Mouse (Mus musculus) adipose tissue, adult 10 weeks (tissue): ENCODE results near the gene Olfr1310. TPM values are rescaled to one million over a fixed set of nuclear protein-coding genes. Genes with fewer than 3 reads are reported as not detected.

ENCODE experiments used
- polyA plus RNA-seq: library from polyadenylated mRNA; stranded (reverse); fragments of 350-450 nt; fragmentation: Illumina TruSeq; extraction: RNeasy Lipid Tissue Mini Kit (QIAGEN cat#74804); gene quantifications from one replicate; pipeline ENCODE4 v1.2.3, GENCODE M21; 2014; ENCODE audit warnings: low read depth, low replicate concordance

The Olfr1310 gene
- polyA plus RNA-seq, result not detected

DNA sequence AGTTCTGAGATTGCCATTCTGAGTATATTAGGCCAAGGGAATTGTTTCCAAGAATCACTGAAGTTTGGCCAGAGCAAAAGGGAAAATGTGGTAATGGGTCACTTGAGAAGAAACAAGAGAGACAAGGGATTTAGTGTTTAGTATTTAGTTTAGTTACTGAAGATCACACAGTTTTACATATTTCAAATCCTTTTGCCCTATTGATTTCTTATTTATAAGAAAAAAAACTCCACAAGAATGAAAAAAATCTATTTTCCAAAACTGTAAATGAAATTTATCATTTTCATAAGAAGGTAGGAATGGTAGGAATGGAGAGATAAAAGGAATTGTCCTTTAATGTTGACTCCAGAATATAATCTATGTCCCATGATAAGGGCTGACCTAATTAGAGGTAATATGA lies at the start of gene Olfr1310:
Gene Olfr1310 (minus strand): TSS at position 101 of the 400 bp plus-strand sequence.

GRCm38 (mm10) chr2:112050138-112050537 lies 37.6 kb upstream of the Olfr1310 start, which contains the start of gene Olfr1312:
TSS of gene Olfr1312 (minus strand) at chr2:112050238.

GRCm38 (mm10) chr2:112024312-112024711 lies 11.8 kb upstream of the Olfr1310 start, which contains the start of gene Olfr1311:
TSS of gene Olfr1311 (minus strand) at chr2:112024412.

DNA sequence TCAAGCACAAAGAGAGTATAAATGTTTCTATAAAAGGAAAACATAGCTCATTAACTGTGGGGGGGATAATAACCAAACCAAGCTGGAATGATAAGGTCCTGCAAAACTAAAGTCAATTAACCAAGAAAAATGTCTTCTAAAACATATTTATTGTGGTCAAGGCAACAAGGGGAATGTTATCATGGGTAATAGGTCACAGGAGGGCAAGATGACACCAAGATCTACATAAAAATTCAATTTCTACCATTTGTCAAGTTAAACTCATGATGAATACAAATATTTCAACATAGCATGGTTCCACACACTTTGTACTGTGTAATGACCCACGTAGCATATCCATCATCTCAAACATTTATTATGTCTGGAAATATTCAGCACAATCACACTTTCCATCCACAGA lies 22.3 kb downstream of the Olfr1310 start, which contains the start of gene Olfr1309:
Gene Olfr1309 (minus strand): TSS at position 101 of the 400 bp plus-strand sequence.

DNA sequence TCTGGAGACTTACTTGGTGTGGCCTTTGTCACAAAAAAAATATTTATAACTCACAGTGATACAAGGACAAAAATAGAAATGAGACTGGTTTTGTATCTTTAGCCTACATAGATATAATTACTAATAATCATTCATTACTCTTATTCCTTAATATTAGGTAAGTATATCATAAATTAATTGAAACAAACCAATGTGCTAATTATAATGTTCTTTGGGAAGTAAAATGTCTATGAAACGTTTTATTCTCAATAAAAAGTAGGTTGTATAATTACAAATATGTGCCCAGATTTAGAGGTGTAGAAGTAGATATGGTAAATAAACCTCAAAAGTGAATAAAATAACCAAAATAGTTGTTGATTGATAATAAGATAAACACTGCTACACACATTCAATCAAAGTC lies 47.7 kb downstream of the Olfr1310 start, which contains the start of gene Olfr1308:
Gene Olfr1308 (minus strand): TSS at position 101 of the 400 bp plus-strand sequence.

Other genes starting within 250 kb of the Olfr1310 start
- not detected for gene Olfr1302, start 235.3 kb downstream of the Olfr1310 start, polyA plus RNA-seq
- gene Olfr1303, start 192.4 kb downstream of the Olfr1310 start, polyA plus RNA-seq, result not detected
- gene Olfr1305, start 135.6 kb downstream of the Olfr1310 start, polyA plus RNA-seq, result not detected
- gene Olfr1306, start 96.4 kb downstream of the Olfr1310 start, polyA plus RNA-seq, result not detected
- gene Olfr1307, start 63.3 kb downstream of the Olfr1310 start, polyA plus RNA-seq, result not detected
- gene Olfr1308, start 47.8 kb downstream of the Olfr1310 start, polyA plus RNA-seq, result not detected
- not detected for gene Olfr1309, start 22.4 kb downstream of the Olfr1310 start, polyA plus RNA-seq
- gene Olfr1311, start 11.7 kb upstream of the Olfr1310 start, polyA plus RNA-seq, result not detected
- not detected for gene Olfr1312, start 37.5 kb upstream of the Olfr1310 start, polyA plus RNA-seq
- not detected for gene Olfr1313, start 65.1 kb upstream of the Olfr1310 start, polyA plus RNA-seq
- not detected for gene Olfr1314, start 84.1 kb upstream of the Olfr1310 start, polyA plus RNA-seq
- not detected for gene Olfr1315-ps1, start 102.7 kb upstream of the Olfr1310 start, polyA plus RNA-seq
- gene Olfr1316, start 122.3 kb upstream of the Olfr1310 start, polyA plus RNA-seq, result not detected
- gene Olfr1317, start 127.6 kb upstream of the Olfr1310 start, polyA plus RNA-seq, result not detected
- gene Olfr1318, start 141.5 kb upstream of the Olfr1310 start, polyA plus RNA-seq, result not detected
- gene Lpcat4, start 226.8 kb upstream of the Olfr1310 start, polyA plus RNA-seq, result 7.1 TPM
- gene Nutm1, start 246.6 kb upstream of the Olfr1310 start, polyA plus RNA-seq, result 0.45 TPM
- 83.2 TPM for gene Nop10, start 249.2 kb upstream of the Olfr1310 start, polyA plus RNA-seq